Mouse (Mus musculus) inflammation-experienced regulatory T-cells, adult 6 months (primary cell): Measurements from ENCODE around the gene Taf12. TPM values are rescaled to one million over a fixed set of nuclear protein-coding genes. Genes with fewer than 3 reads are reported as not detected.

ENCODE experiments used
- ATAC-seq: one replicate; pipeline ENCODE4 v1.8.0; 2017
- polyA plus RNA-seq, 3 experiments: library from polyadenylated mRNA; unstranded; fragments of 100-300 nt; shearing (Covaris generic); gene quantifications; one replicate each; pipeline ENCODE4 v1.2.1; 2017

The Taf12 gene
- polyA plus RNA-seq, result 100 to 1,000 TPM in 1 of 3 experiments, 10 to 100 TPM in 2; 78.9 to 105 (median 84.2) TPM

- ATAC-seq, result peak; percentile 75
Observed at GRCm38 (mm10) chr4:132274156-132274862, at the start of gene Taf12. TSS of gene Taf12 (plus strand) at chr4:132274375.

DNA sequence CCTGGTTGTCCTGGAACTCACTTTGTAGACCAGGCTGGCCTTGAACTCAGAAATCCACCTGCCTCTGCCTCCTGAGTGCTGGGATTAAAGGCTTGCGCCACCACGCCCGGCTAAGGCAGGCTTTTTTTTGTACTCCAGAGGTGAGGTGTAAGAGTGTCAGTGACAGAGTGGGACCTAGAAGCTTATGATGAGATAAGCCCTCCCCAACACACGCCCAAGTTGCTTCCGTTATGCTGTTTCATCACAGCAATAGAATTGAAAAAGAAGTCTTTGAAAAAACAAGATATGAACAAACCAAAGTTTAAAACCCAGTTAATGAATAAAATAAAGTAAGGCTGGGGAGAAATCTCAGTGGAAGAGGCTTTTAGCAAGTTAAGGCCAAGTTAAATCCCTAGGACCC, 43.8 kb upstream of the Taf12 start:
- ATAC-seq, result no peak

DNA sequence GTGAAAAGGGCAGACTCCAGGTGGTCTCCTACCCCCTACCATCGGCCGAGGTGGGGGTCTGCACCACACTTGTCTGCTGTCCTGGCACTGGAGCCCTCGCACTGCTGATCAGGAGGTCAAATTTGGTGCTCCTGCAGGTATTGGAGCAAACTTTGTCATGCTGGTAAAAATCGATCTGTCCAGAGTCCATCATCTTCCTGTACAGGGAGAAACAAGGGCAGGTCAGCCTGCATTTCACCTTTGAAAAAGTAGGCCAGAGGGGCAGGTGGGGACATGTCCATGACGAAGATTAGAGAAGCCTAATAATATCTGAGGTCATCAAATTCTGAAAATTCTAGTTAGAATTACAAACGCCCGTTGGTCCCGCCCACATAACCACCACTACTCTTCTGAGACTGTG, 39.5 kb upstream of the Taf12 start:
- no peak for ATAC-seq

DNA sequence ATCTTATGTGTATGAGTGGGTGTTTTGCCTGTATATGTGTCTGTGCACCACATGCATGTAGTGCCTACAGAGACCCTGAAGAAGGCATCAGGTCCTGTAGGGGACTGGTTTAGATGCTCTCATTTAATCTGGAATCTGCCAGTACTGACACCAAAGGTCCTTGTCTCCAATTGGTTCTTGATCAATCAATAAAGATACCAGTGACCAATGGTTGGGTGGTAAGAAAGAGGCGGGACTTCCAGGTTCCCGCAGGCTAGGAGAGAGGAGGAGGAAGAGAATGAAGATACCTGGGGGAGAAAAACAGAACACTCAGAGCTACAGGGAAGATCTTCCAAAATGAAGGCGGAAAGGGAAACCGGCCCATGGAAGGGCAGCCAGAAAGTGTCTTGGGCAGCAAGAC, 35.8 kb upstream of the Taf12 start:
- ATAC-seq, result no peak

DNA sequence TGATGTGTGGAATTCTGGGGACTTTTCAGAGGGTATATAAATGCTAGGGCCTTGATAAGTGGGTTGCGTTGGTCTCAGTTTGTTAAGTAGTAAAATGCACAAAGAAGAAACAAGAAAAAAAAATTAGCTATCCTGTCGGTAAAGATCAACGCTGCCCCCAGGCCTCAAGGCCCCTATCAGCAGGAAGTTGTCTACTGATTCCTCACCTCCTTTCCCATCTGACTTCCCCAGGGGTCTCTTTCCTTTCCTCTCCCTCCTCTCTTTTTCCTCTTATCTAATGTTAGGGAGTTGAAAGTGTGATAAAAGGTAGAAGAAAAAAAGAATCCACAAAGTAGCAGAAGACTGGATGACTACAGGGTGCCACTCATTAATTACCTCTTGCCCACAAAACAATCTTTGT, 33.8 kb upstream of the Taf12 start:
- no peak for ATAC-seq

DNA sequence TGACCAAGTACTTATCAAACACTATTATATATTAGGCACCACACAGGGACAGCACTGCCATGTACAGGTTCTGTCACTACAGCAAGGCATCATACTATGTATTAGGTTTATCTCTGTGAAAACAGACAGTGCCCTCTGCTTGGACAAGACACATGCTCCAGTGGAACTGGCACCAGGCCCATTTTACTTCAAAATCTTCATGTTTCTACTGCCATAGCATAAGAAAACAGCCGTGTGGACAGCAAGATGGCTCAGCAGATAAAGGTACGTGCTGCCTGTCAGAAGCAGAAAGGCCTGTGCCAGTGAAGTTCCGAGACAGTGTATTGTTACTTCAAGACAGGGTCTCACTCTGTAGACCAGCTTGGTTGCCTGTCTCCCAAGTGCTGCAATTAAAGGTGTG, 33.0 kb upstream of the Taf12 start:
- ATAC-seq, result no peak

- peak; percentile 80 for ATAC-seq
Observed at GRCm38 (mm10) chr4:132245643-132246042, 28.5 kb upstream of the Taf12 start.

DNA sequence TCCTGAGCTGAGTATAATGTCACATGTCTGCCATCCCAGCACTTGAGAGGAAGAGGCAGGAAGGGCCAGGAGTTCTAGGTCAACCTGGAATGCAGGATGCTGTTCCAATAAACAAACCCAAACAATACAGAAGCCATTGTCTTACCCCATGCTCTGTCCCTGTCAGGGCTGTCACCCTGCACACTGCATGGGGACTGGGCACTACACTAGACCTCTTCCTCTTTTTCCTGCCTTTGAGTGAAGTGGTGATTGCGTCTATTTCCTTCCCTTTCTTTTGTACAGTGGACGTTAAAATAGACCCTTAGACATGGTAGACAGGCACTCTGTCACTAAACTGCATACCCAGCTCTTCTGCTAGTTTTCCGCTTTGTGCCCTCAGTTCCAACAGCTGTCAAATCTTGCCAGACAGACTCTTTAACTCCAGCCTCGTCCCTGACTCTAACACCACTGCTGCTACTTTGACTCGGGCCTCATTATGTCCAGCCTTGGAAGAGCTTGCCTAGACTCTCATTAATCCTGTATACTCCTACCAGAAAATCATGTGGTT, 26.7 kb upstream of the Taf12 start:
- ATAC-seq, result no peak

GRCm38 (mm10) chr4:132251596-132251995, 22.6 kb upstream of the Taf12 start:
- no peak for ATAC-seq

DNA sequence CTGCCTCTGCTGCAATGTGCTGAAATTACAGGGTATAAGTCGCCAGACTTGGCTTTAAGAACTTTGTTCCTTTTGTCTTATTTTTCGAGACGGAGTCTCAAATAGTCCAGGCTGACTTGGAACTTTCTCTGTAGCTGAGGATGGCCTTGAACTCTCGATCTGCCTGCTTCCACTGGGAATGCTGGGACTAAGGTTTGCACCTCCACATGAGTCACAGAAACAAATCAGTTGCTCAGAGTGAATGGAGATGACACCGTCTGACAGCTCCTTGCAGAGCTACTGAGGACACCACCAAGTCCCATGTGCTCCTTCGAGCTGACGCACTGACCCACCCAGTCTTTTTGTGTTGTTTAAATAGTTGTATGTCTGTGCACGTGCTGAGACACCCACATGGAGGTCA, 21.0 kb upstream of the Taf12 start:
- no peak for ATAC-seq

DNA sequence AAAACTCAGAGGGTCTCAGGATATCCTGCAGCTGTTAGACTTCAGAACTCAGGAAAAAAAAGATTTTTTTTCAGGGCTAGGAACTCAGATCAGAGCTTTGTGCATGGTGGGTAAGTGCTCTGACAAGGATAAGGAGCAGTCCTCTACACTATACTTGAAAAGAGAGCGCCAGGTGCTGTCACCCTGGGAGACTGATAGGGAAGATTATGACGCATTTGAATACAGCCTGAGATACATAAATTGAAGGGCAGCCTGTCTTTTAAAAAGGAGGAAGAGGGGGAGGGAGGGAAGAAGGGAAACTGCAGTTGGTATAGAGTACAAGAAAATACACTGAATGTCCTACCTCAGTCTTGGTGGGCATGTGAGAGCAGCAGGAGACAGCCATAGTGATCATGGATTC, 20.6 kb upstream of the Taf12 start:
- no peak for ATAC-seq

DNA sequence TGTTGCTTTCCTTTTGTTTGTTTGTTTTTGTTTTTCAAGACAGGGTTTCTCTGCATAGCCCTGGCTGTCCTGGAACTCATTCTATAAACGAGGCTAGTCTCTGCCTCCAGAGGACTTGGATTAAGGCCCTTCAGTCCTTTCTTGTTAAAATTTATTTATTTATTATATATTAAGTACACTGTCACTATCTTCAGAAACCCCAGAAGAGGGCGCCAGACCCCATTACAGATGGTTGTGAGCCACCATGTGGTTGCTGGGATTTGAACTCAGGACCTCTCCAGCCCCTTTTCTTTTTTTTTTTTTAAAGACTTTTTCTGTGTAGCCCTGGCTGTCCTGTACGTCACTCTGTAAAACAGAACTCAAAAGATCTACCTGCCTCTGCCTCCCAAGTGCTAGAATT, 19.2 kb upstream of the Taf12 start:
- no peak for ATAC-seq

DNA sequence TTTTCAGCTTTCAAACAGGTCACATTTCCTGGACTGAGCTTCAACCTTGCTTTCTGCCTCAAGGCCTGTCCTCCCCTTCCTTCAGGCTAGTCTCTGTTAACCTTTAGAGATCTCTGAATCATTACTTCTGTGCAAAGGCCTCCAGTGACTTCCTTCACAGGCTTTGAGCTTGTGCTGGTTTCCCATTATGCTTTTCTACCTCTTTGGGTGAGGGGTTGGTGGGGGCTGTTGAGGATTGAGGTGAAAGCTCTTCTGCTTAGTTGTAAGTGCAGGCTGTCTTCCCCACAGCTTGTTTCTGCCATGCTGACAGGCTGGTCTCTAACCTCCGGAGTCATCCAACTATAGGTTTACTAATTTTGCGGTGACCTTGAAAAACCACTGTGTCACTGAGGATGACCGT, 17.8 kb upstream of the Taf12 start:
- no peak for ATAC-seq

DNA sequence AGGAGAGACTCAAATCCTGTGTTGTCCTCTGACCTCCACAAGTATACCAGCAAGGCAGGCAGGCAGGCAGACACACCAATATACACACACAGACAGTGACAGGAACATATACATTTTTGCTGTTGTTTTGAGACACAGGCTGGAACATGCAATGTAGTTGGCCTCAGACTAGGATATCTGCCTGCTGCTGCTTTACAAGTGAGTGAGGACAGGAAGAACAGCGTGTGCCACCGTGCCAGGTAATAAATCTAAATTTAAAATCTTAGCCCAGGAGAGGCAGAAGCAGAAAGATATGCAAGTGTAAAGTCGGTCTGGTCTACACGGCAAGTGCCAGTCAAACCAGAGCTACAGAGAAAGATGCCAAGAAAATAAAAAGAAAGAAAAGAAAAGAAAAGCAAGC, 14.9 kb upstream of the Taf12 start:
- ATAC-seq, result no peak

DNA sequence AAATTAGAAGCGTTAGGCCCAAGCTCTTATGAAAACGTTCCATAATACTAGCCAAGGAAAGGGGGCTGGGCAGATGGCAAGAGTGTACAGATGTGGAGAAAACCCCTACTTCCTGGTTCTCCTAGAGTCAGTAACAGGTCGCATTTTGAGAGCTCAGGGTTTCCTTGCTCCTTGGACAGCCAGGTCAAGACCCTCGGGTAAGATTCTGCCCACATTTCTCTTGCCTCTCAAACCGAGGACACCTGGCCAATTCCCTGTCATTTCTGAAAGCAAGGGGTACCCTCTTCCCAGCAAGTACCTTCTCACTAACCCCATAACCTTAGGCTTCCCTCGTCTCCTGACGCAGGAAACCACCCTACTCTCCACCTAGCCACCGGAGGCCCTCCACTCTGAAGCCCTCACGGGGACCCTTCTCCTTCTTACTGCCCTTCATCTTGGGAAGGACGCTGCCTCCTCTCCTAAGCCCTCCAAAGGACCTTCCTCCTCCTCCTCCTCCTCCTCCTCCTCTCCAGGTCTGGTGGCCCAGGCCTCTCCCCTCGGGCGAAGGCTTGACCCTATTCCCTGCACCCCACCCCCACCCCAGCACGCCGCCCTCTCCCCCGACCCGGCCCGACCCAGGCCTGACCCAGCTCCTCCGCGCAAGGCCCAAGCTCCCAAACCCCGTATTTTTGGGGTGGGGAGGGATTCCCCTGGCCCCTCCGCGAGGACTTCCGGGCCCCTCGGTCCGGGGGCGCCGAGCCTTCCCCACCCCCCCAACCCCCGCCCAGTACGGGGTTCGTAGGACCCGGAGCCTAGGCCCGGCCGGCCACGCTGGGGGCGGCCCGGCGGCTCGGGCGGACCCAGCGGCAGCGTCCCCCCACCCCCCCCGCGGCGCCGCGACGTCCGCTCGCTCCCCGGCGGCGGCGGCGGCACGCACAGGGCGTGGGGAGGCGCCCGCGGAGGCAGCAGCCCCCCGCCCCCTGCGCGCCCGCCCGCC, 13.5 kb upstream of the Taf12 start:
- ATAC-seq, result peak; percentile 56

DNA sequence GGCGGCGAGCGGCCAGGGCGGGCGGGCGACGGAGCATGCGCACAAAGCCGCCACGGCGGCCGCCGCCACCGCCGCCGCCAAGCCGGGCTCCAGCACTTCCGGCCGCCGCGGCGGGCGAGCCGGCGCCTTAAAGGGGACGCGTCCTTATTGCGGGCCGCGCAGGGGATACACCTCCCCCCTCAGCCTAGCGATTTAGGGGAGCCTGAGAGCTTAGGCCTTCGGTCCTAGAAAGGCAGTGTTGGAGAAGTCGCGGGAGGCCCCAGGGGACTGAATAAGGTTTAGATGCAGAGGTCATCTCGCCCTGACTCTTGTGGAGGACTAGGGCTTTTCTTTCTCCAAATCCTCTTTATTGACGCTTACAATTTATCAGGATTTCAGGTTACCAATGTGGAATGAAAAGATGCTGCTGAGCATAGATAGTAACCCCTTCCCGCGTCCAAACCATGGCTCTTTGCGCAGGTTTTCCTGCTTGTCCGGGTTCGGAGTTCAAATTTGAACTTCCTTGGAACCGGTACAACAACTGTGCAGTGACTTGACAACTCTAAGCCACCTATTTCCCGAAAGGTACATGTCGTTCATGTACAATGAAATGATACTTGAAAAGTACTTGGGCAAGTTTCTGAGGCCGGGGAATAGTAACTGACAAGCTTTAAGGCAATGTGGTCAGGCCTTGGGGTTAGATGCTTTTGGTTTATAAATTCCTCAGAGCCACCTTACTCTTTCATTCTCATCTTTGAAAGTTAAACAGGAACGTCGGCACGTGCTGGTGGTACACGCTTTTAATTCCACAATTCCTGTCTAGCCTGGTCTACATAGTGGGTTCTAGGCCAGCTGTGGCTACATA, 12.4 kb upstream of the Taf12 start, which contains the start of gene Gmeb1:
Gmeb1 (minus strand) TSS at position 89 of the 844 bp plus-strand sequence.
- peak; percentile 63 for ATAC-seq

GRCm38 (mm10) chr4:132262358-132262616, 11.9 kb upstream of the Taf12 start:
- ATAC-seq, result no peak

DNA sequence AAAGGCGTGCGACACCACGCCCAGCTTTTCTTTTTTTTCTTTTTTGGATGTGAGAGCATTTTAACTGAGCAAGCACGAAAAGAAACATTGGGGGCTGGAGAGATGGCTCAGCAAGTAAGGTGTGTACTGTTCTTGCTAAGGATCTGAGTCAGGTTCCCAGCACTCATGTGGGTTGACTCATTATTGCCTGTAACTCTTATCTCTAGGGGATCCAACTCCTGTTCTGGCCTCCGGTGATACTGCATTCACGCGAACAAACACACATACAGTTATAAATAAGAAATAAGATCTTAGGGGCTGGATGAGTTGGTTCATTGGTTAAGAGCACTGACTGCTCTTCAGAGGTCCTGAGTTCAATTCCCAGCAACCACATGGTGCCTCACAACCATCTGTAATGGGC, 10.9 kb upstream of the Taf12 start:
- ATAC-seq, result no peak

DNA sequence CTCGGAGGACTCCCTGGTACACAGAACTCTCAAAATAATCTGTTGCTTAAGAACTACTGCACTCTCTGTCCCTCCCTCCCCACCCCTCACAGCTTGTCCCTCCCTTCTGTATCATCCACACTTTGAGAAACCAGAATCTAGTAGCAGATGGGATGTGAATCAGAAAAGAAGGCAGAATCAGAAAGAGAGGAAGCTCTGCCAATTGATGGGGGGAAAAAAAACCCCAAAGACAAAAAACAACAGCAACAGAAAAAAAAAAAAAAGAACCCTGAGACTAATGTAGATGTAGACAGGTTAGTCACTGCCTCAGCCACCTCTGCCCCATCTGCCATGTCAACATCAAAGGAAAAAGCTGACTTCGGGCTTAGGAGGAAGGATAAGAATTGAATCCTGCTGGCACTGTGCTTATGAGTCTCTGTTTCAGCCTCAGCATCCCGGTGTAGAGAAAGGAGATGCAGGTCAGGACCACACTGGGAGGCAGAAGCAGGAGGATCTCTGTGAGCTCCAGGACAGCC, 7.3 kb upstream of the Taf12 start:
- ATAC-seq, result no peak

GRCm38 (mm10) chr4:132268871-132269739, 5.1 kb upstream of the Taf12 start:
- ATAC-seq, result no peak

GRCm38 (mm10) chr4:132269740-132270560, 4.2 kb upstream of the Taf12 start:
- peak; percentile 65 for ATAC-seq
